Mouse (Mus musculus) brain, embryonic 14.5 days (tissue): ENCODE results near the gene Atp6v0e2.

ENCODE experiments used
- CTCF ChIP-seq: fragments of 200-500 bp; IDR thresholded peaks from 2 replicates; pipeline ENCODE4 v1.5.1; 2012; ENCODE audit warnings: inconsistent platforms, mild to moderate bottlenecking, moderate library complexity, borderline replicate concordance; ENCODE audit not compliant: insufficient read depth, insufficient read length; ENCODE audit errors: extremely low read depth
- POLR2A ChIP-seq: fragments of 200-500 bp; IDR thresholded peaks from 2 replicates; pipeline ENCODE4 v1.6.1; 2012; ENCODE audit warnings: mild to moderate bottlenecking, inconsistent platforms, borderline replicate concordance; ENCODE audit not compliant: poor library complexity, insufficient read depth, insufficient read length, severe bottlenecking; ENCODE audit errors: extremely low read depth

- TF ChIP-seq CTCF (no peak), POLR2A (no peak)
Observed at GRCm38 (mm10) chr6:48572014-48572413, 34.6 kb downstream of the Atp6v0e2 start.
